Mouse (Mus musculus) adrenal gland, adult (tissue): ENCODE data around the gene Cant1.

Experiments
- DNase-seq, 2 experiments: peaks; one replicate each; pipeline ENCODE4 v3.0.0; 2022 to 2023; ENCODE audit warnings: low spot score in 1 of 2; ENCODE audit not compliant: inconsistent age in 2 of 2

Cant1 gene

DNA sequence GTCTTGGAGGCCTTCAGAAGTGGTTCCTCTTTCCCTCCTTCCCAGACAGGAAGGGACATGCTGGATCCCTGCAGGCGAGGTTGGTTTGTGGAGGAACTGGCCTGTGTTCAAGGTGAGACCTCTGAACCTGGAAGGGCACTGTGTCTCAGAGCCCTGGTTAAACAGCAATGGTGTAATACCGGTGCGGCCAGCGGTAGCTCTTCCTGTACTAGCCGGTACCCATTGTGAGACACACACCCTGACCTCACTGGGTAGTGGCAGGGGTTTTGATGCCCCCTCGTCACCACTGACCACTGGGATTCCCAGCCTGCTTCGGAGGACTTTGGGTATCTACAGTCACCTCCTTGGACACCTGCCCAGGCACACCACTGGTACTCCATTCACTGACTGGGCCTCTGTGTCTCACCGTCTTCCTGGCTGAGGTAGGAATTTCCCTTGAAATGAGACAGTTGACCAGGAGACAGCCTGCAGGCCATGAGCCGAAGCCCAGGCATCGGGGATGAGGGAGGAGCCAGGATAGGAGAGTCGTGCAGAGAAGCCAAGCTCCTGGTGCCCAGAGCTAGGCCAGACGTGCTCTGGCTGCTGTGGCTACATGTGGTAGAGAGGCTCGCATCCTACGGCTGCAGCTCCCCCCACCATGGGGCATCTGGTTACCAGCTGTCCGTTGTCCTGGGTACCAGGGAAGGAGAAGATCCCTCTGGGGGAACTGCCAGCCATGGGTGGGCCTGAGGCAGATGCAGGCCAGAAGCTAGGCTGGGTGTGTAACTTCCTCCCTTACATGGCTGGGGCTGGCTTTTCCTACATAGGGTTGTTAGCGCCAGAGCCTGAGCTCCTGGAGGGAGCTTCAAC, 12.4 kb upstream of the Cant1 start:
- DNase-seq: peak; percentile 42 to 73

DNA sequence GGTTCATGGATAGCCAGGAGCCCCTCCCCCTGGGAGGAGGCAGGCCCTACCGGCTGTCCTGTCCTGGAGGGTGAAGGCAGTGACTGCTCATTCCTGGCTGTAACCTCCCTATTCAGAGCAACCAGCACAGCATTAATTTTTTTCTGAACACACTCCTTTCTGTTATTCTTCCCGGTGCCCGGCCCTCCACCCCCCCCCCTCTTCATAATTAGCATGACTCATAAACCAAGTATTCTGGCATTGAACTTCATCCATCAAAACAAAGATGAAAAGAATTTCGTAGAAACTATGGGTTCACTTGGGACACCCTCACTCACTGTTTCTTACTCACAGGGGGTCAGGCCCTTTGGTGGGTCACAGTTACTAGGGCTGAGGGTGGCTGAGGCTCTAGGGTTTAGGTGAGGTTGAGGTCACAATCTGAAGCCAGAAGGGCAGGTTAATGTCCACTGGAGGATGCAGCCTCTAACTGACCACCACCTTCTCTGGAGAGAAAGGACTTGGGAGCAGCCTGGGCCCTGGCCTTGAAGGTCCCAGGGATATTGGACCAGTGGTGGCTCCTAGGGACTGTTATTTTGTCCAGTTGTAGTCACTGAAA, 11.5 kb upstream of the Cant1 start:
- DNase-seq: peak; percentile 50 to 84

DNA sequence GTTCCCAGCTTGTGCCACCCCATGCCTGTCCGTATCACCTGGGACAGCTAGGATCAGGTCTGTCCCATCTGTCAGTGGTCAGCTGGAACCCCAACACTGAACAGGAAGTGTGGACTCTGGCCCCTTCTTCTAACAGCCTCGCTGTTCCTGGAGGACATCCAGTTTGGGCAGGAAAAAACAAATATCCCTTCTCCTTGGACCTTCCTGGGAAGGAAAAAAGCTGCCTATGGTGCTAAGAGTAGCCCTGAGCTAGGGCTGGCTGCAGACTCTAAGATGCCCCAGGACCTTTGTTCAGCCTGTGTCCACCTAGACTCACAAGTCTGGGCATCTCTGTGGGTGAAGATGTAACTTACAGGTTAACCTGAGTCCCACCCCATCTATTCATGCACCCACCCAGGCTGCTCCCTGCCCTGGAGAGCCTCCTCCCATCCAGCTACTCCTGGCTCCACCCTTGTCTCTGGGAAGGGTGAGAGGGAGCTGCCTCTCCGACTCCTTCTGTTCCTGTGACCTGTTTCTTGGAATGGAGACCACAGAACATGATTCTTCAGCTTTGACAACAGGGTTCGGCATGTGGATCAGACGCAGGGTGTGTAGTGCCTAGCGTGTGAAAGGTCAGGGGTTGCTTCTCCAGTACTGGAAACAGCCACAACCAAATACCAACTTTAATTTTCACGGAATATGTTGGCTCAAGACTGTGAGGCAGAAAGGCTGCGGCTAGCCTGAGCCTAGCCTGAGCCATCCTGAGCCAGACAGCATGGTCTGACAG, 10.2 kb upstream of the Cant1 start:
- peak in 1 of 2 experiments; percentile 70 for DNase-seq

DNA sequence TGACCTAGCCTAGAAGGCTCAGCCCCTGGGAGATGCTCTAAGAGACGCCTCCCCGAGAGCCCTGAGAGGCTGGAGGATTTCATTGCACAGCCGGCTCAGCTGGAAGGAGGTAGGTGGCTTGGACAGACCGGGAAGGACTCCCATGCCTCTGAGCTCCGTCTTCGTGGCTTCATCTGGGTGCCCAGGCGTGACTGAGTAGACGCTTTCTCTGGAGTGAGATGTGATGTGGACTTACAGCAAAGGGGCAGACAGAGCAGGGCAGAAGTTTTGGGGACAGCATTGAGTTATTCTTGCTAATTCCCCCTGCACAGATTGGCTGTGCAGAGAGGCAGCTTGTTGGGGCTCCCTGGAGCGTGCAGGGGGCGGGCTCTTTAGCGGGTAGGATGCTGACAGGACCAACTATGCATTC, 9.6 kb upstream of the Cant1 start:
- DNase-seq: peak in 1 of 2 experiments; percentile 71

DNA sequence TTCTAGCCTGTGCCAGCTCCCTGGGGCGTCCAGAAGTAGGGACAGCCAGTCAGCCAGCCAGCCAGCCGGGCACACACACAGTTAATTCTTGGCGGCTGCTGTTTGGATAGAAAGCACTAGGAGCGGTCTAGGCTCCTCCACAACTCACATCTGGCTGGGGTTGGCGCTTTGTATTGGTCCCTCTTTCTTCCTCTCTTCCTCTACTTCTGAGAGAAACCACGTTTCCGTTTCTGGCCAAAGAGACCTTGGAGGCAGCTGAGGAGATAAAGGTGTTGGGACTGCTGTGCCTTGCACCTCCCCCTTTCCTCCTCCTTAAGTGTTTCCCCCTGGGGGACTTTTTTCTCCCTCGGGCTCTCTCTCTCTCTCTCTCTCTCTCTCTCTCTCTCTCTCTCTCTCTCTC, 9.1 kb upstream of the Cant1 start, which contains the start of gene C1qtnf1:
Gene C1qtnf1, plus strand, starts transcription at position 218 of the 400 bp plus-strand sequence.
- DNase-seq: peak in 1 of 2 experiments; percentile 69

DNA sequence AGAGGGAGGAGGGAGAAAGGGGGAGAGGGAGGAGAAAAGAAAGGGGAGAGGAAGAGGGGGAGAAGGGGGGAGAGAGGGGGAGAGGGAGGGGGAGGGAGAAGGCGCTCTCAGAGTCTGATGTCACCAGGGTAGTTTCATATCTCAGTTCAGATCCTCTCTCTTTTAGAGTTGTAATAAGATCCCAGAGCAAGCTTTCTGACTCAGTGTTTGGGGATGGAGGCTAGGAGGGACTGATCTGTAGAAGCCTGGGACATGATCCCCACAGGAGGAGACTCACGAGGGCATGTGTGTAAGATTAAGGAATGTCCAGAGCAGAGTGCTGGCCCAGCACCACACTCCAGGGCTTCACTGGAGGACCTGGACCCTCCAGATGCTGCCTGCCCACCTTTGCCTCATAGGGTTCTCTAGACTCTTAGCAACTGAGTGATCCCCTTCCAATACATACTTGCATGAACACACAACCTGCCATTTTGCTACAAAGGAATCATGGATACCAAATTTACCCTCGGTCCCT, 8.4 kb upstream of the Cant1 start:
- DNase-seq: no peak

DNA sequence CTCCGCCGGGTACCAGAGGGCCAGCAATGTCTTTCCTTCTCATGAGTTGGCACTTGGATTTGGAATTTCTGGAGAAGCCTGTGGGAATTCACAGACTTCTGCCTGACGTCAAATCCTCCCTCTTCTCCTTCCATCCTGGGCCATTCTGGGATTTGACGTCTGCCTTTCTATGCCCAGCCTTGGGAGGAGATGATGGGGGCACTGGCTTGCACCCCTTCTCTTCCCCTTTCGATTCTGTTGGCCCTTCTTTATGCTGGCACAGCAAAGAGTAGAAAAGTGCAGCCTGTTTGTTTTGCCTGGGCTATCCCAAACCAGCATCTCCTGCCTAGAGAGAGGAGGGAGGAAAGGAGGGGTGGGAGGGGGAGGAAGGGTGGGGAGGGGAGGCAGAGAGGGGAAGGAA, 7.9 kb upstream of the Cant1 start:
- no peak for DNase-seq

DNA sequence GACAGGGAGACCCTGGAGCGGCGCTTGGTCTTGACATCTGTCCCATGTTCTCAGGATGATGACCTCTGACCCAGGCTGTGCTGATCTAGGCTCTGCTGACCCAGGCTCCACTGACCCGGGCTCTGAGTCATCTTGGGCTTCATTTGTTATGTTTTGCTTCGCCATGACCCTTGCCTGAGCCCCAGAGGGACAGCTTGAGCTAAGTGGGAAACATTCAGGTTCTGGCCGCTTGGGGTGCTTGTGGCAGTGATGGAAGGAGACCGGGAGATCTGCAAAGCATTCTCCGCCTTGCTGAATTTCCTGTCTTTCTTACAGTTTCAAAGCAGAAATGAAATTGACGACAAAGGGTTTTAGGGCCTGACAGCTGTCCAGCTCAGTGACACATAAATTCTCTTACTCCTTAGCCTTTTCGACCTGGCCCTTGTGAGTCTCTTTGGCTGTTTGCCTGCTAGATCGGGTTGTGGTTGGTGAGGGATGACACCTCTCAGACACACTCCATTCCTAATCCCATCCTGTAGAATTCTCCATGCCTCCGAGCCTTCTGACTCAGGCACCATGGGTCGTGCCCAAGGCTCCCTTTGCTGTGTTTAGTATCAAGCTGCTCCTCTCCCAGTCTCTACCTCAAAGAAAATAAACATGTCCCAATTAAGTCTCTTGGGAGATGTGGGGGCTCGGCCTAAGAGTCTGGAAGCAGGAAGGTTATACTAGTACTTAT, 5.9 kb upstream of the Cant1 start:
- no peak for DNase-seq

DNA sequence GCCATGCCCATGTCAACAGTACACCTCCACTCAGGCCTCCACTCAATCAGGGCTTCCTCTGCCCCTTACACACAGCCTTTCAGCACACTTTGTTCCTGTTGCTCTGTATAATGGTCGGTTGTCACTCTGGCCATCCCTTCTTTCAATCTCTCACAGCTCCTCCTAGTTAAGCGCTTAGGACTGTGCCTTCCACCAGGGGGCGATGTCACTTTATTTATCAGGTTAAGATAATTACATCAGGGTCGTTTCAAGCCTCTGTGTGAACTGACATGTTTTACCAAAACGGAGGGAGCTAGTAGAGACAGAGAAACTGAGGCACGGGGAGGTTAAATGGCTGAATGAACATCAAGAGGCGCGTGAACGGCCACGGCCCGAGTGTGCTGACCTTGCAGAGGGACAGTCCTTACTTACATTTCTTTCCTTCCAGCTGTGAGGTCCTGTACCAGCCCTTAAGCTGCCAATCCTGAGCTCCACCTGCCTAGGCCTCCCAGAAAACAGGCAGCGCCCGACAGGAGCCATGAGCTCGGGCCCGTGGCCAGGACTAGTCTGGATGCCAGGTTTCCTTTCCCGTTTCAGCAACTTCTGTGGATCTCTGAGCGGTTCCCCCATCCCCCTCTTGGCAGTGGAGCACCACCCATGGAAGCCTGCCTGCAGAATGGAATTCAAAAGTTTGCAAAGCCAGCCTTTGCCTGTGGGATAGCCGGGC, 4.5 kb upstream of the Cant1 start:
- DNase-seq: peak; percentile 74 to 95

DNA sequence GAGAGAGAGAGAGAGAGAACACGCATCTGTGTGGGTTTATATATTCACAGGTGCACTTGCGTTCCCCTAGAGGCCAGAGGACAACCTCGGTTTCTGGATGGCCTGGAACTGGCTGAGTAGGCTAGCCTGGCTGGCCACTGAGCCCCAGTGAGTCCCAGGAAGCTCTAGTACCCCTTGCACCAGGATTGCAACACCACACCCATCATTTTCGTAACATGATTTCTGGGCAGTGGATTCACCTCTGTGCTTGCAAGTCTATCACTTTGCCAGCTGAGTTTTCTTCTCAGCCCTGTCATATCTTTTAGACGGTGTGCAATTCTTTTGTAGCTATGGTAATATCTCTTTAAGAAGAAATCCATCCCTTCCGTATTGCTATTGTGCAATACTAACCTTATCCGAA, 1.4 kb upstream of the Cant1 start:
- no peak for DNase-seq

DNA sequence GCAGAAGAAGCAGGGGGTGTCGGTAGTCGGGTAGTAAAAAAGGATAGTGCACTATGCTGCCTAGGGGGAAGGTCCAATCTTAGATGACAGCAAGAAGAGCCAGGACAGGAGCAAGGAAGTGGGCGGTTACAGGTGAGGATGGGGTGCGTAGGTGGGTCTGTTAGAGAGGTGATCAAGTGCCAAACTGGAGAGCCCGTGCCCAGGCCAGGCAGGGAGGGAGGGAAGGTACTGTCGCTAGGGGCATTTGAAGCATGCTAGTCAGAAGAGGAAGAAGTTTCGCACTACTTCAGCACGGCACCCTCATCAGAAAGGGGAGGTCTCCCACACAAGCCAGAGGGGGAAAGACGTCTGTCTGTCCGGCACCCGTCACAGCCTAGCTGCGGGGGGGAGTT, 448 bp downstream of the Cant1 start:
- DNase-seq: no peak

DNA sequence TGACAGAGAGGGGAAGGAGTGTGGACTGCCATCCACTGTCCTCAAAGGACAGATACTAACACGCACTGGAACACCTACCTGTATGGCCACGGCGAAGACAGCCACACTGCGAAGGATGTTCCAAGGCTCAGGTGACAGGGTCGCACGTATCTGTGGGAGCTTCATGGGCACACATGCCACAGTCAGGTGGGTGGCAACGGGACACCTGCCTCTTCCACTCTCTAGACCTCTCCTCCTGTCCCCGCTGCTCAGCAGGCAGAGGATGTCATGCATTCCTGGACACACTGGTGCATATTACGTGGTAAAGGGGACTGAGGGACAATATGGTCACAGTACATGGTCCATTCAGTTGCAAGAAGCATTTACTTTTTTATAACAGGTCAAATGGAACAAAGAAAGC, 1.4 kb downstream of the Cant1 start:
- no peak for DNase-seq

DNA sequence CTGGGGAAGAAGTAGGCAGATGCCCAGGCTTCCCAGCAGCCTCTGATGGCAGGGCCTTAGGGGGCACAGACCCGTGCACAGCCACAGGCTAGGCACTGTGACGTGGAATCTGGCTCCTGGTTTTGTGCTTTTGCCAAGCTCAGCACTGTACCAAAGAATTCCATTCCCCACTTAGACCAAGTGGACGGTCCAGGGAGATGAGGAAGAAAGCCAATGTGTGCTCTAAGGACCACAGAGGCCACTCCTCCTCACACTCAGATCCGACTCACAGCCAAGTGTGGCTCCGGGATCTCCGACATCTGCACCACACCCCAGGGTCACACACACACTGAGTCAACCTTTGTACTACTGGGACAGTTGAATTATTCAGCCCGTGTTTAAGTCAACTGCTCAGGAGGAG, 2.8 kb downstream of the Cant1 start:
- DNase-seq: no peak

DNA sequence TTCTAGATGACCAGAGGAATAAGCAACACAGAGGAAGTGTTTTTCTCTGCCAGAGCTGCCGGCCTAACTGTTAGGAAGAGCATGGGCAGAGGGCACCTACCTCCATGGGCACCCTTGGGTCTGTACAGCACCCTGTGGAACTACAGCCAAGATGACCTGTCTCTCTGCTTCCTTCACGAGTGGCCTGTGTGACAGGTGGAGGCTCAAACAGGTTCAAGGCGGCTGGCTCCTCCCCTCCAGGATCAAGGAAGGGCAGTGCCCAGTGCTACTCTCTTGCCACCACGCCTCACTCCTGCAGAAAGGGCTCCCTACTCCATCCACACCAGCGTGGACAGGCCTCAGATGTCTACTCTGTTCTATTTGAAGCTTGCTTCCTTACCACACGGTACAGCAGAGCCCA, 3.3 kb downstream of the Cant1 start:
- DNase-seq: no peak

DNA sequence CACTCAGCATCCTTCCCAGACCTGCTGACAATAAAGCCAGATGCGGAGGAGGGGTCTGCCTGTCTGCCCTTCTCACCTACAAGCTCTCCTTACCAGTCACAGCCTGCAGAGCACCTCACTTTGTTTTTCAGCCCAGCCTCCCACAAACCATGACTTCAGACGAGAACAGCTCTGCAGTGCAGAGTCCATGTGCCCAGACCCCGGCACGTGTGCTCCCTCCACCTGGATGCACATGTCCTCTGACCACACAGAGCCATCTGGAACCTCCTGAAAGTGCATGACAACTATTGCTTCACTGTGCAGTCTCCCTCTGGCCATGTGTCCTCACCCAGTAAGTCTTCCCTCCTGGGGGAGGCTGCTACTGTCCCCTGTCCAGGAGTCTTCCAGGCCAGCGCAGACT, 4.6 kb downstream of the Cant1 start:
- no peak for DNase-seq

DNA sequence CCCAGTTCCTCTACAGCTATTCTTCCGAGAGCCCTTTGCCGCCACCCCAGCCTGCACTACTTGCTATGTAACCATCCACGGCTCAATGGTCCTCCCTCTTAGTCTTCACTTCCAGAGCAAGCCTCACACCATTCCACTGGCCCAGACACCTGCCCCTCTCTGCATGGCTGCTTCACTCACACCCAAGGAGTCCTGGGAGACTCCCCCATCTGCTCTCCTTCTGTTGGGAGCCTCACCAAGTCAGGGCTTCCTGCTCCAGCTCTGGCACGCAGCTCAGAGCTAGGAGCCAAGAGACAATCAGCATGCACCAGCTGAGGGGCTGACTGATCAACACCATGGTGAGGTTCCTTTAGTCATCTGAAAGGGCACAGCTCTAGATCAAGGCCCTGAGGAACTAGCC, 5.8 kb downstream of the Cant1 start:
- no peak for DNase-seq

DNA sequence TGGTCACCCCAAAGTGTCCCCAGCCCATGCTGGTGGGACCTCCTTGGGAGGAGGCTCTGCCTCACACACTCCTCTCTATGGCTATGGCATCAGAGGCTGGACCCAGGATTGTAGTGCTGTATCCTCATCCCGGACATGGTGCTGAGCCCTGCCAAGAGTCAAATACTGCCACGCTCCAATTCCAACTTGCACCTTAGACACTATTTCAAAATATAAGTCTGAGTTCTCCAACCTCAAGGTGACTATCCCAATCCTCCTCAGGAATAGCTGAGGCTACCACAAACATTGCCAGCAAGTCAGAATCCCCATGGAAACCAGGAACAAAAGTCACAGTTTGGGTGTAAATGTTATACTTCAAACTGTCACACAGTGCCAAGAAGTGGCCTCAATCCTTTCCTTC, 6.3 kb downstream of the Cant1 start:
- no peak for DNase-seq

DNA sequence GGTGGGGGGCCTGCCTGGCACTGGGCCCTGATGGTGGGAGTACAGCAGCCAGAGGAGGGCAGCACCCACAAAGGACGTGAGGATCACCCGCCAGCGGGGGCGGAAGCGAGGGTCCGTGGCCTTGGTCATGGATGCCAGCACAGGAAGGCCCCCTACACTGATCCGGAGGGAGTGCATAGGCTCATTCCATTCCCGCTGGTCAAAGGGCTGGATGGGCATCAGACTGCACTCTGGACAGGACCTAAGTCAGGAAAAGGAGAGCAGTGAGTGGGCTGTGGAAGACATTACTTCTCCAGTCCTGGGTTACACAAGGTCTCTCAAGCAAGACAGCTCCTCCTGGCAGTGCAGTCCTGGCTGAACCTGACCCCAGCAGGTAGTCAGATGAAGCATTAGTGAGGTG, 7.6 kb downstream of the Cant1 start:
- DNase-seq: no peak

DNA sequence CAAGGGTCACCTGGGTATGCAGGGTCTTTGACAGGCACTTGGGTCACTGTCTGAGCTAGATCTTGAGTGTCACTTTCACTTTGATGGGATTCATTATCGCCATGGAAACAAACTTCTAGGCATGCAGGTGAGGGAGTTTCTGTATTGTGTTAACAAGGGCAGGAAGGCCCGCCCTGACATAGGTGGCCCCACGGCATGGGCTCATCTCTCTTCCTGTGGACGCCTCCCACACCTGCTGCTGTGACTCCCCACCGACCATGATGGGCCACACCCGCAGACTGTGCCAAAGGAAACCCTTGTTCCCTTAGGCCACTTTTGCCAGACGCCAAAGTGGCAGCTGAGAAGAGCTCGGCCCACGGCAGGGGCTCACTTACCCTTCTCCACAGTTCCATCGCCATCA, 8.4 kb downstream of the Cant1 start:
- DNase-seq: no peak

DNA sequence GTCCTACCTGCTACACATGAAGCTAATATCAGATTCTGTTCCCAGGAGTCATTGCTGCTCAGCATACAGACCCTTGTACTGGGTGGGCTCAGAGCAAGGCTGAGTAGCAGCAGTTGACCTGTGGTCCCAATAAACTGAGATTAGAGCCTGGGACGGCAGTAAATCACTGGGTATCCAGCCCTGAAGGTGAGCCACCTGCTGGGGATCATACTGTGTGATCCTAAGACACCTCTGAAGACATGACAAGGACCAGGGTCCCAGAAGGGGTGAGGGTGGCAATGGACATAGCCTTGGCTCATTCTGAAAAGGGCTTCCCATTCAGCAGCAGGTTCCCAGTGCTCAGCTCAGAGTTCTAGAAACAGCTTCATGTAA, 8.8 kb downstream of the Cant1 start:
- no peak for DNase-seq
